Mouse (Mus musculus) Patski (cell line): ENCODE measurements around the gene Ror1. TPM values are rescaled to one million over a fixed set of nuclear protein-coding genes. Genes with fewer than 3 reads are reported as not detected.

ENCODE experiments used
- ATAC-seq: fragments of 100-300 bp; one replicate; pipeline ENCODE4 v1.8.0; 2021
- CTCF ChIA-PET: fragments of 350-600 bp; sonication (Branson Sonifier 250); formaldehyde crosslinking; loops from one replicate; lab custom pipeline; 2022; ENCODE audit warnings: inconsistent platforms; lab: Charles Lee
- POLR2A ChIA-PET: fragments of 350-600 bp; sonication (Branson Sonifier 250); formaldehyde crosslinking; loops from one replicate; lab custom pipeline; 2022; ENCODE audit warnings: antibody characterized with exemption, inconsistent platforms; lab: Charles Lee
- DNase-seq: peaks from one replicate; pipeline ENCODE4 v3.0.0-alpha.2; 2011; ENCODE audit warnings: low read depth, low spot score
- H3K27me3 ChIP-seq: fragments of 371-371 bp; one replicate; pipeline ENCODE4 v1.5.1; 2021
- CTCF ChIP-seq: fragments of 100-300 bp; IDR thresholded peaks from one replicate; pipeline ENCODE4 v1.5.1; 2021
- in situ Hi-C: fragments of 300-500 bp; cut with MboI; formaldehyde crosslinking; loops from 3 replicates; pipeline ENCODE4 v1.11.1; 2018; ENCODE audit warnings: low pct_unique_long_range_greater_than_20kb, mixed read lengths
- polyA plus RNA-seq: library from polyadenylated mRNA; unstranded; gene quantifications from one replicate; pipeline ENCODE4 v1.2.3, GENCODE M21; 2021

Gene Ror1
- polyA plus RNA-seq, 1 experiment from 2014 or later, result 2.8 TPM

- no peak for TF ChIP-seq CTCF
- DNase-seq, result no peak
- ChIA-PET CTCF (interaction anchor here (1.2 kb wide), 1 partner anchor 61 kb away, joined by 3 read pairs; the partner anchor contains the start of gene Ror1), POLR2A (no interaction called here)
- no peak for ATAC-seq
- in situ Hi-C loops, result no loop called here
- no peaks in the 10 kb centered on the region for H3K27me3 ChIP-seq
Measured at GRCm38 (mm10) chr4:100155731-100156130, 60.1 kb downstream of the Ror1 start.

GRCm38 (mm10) chr4:100158401-100158800 is 62.8 kb downstream of the Ror1 start:
- no peaks in the 10 kb centered on the region for H3K27me3 ChIP-seq
- ChIA-PET POLR2A (interaction anchor here (1.1 kb wide), 1 partner anchor 30 kb away, joined by 3 read pairs; no protein-coding TSS in a partner anchor), CTCF (no interaction called here)
- in situ Hi-C loops, result no loop called here
- no peak for TF ChIP-seq CTCF
- no peak for ATAC-seq
- DNase-seq, result no peak

GRCm38 (mm10) chr4:100160156-100160555 is 64.6 kb downstream of the Ror1 start:
- in situ Hi-C loops, result no loop called here
- ATAC-seq (no peak), DNase-seq (no peak)
- H3K27me3 ChIP-seq, result no peaks in the 10 kb centered on the region
- TF ChIP-seq CTCF, result no peak
- ChIA-PET POLR2A (interaction anchor here (0.9 kb wide), 1 partner anchor 15 kb away, joined by 6 read pairs; no protein-coding TSS in a partner anchor), CTCF (no interaction called here)

- no peaks in the 10 kb centered on the region for H3K27me3 ChIP-seq
- no peak for ATAC-seq
- in situ Hi-C loops, result no loop called here
- POLR2A ChIA-PET, result no interaction called here
- DNase-seq, result no peak
- no peak for TF ChIP-seq CTCF
- CTCF ChIA-PET, result no interaction called here
Measured at GRCm38 (mm10) chr4:100165790-100166189, 70.2 kb downstream of the Ror1 start.

GRCm38 (mm10) chr4:100166871-100167270 is 71.3 kb downstream of the Ror1 start:
- H3K27me3 ChIP-seq, result no peaks in the 10 kb centered on the region
- ChIA-PET CTCF (interaction anchor here (1.4 kb wide), 1 partner anchor 17 kb away, joined by 4 read pairs; no protein-coding TSS in a partner anchor), POLR2A (no interaction called here)
- in situ Hi-C loops, result no loop called here
- no peak for DNase-seq
- no peak for TF ChIP-seq CTCF
- ATAC-seq, result no peak

GRCm38 (mm10) chr4:100169683-100170082 is 74.1 kb downstream of the Ror1 start:
- ATAC-seq (no peak), DNase-seq (no peak)
- H3K27me3 ChIP-seq, result no peaks in the 10 kb centered on the region
- POLR2A ChIA-PET, result no interaction called here
- in situ Hi-C loops, result no loop called here
- CTCF ChIA-PET, result interaction anchor here (1.5 kb wide), 1 partner anchor 13 kb away, joined by 3 read pairs; no protein-coding TSS in a partner anchor
- TF ChIP-seq CTCF, result no peak

- no peak for TF ChIP-seq CTCF
- in situ Hi-C loops, result no loop called here
- ATAC-seq, result no peak
- POLR2A ChIA-PET, result no interaction called here
- CTCF ChIA-PET, result interaction anchor here (1.5 kb wide), 1 partner anchor 13 kb away, joined by 3 read pairs; no protein-coding TSS in a partner anchor
- no peaks in the 10 kb centered on the region for H3K27me3 ChIP-seq
- no peak for DNase-seq
Measured at GRCm38 (mm10) chr4:100170161-100170650, 74.6 kb downstream of the Ror1 start.

- no peak for TF ChIP-seq CTCF
- ChIA-PET CTCF (no interaction called here), POLR2A (no interaction called here)
- H3K27me3 ChIP-seq, result no peaks in the 10 kb centered on the region
- ATAC-seq, result no peak
- in situ Hi-C loops, result no loop called here
- no peak for DNase-seq
Measured at GRCm38 (mm10) chr4:100170743-100171142, 75.2 kb downstream of the Ror1 start.

- ChIA-PET CTCF (no interaction called here), POLR2A (interaction anchor here (0.7 kb wide), 1 partner anchor 680 kb away, joined by 4 read pairs; no protein-coding TSS in a partner anchor)
- in situ Hi-C loops, result no loop called here
- no peak for TF ChIP-seq CTCF
- DNase-seq (no peak), ATAC-seq (no peak)
- H3K27me3 ChIP-seq, result no peaks in the 10 kb centered on the region
Measured at GRCm38 (mm10) chr4:100171483-100171898, 75.9 kb downstream of the Ror1 start.

- no peak for TF ChIP-seq CTCF
- in situ Hi-C loops, result no loop called here
- ATAC-seq (no peak), DNase-seq (no peak)
- H3K27me3 ChIP-seq, result no peaks in the 10 kb centered on the region
- POLR2A ChIA-PET, result no interaction called here
- CTCF ChIA-PET, result interaction anchor here (1.1 kb wide), 1 partner anchor 13 kb away, joined by 3 read pairs; no protein-coding TSS in a partner anchor
Measured at GRCm38 (mm10) chr4:100175594-100175993, 80.0 kb downstream of the Ror1 start.

GRCm38 (mm10) chr4:100178316-100178715 is 82.7 kb downstream of the Ror1 start:
- in situ Hi-C loops, result no loop called here
- POLR2A ChIA-PET, result no interaction called here
- ATAC-seq (no peak), DNase-seq (no peak)
- H3K27me3 ChIP-seq, result no peaks in the 10 kb centered on the region
- no peak for TF ChIP-seq CTCF
- CTCF ChIA-PET, result no interaction called here
